Mouse (Mus musculus) heart, postnatal 4 days (tissue): ENCODE measurements around the gene Efr3b. TPM values are rescaled to one million over a fixed set of nuclear protein-coding genes. Genes with fewer than 3 reads are reported as not detected.

Experiments
- DNase-seq: peaks from one replicate; pipeline ENCODE4 v3.0.0; 2021
- total RNA-seq, 2 experiments: library from RNA; stranded (reverse); gene quantifications; 2 replicates each; pipeline ENCODE4 v1.2.3; 2021

Efr3b gene
- total RNA-seq, 2 experiments from 2014 or later, result 8.4 to 9.6 TPM

GRCm38 (mm10) chr12:4036157-4036556, 2.6 kb downstream of the Efr3b start:
- DNase-seq, result no peak

GRCm38 (mm10) chr12:4029064-4029463, 9.7 kb downstream of the Efr3b start:
- DNase-seq, result no peak

- DNase-seq, result peak; percentile 46
Observed at GRCm38 (mm10) chr12:4028516-4028915, 10.2 kb downstream of the Efr3b start.

GRCm38 (mm10) chr12:4024356-4024755, 14.4 kb downstream of the Efr3b start:
- DNase-seq, result no peak

- DNase-seq, result no peak
Observed at GRCm38 (mm10) chr12:4023501-4023900, 15.2 kb downstream of the Efr3b start.

- peak; percentile 81 for DNase-seq
Observed at GRCm38 (mm10) chr12:4022845-4023244, 15.9 kb downstream of the Efr3b start.

DNA sequence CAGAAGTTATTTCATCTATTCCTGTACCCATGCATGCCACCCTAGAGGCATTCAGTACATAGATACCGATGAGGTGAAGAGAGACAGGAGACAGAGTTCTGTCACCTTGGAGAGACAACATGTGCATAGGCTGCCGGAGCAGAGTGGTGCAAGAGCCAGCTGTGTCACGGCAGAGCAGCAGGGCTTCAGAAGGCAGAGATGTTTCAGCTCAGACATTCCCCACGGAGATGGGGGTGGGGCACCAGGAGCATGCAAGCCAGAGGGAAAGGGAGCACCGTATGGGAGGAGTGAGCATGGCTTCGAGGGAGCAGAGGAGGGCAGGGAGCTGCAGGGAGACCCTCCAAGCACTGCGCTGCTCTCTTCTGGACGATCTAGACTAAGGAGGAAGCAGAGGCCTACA, 18.2 kb downstream of the Efr3b start:
- DNase-seq, result peak; percentile 63

DNA sequence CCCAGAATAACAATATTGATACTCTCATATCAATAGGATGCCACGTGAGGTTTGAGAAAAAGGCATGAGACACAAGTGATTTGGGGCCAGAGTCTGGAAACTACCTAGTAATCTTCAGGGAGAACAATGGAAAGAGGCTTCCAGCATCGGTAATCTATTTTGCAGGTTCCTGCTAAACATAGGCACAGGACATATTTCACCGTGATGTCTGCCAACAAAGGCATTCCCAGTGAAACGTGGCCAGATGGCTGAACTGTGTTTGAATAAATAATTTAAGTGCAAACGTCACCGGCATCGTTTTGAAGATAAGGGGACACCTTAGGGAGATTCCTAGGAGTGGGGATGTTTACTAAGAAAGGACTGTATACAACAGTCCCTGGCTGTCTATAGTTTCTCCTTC, 22.4 kb downstream of the Efr3b start:
- peak; percentile 47 for DNase-seq

DNA sequence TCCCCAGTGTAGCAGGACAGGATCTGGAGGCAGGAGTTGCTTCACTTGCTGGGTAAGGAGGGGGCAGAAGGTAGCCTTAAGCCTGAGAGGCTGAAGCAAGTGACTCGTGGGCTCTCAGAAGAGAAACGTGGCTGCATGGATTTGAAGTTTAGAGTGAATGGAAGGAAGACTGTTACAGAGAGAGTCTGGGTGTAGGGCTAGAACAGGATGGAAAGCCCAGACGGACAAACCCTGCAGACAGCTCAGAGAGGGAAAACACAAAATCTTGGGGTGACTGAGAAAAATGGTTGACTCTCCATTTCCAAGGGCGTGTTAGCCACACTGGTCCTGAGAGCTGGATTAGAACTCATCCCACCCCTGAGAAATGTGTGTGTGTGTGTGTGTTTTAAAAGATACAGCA, 23.0 kb downstream of the Efr3b start:
- no peak for DNase-seq

GRCm38 (mm10) chr12:4015255-4015654, 23.5 kb downstream of the Efr3b start:
- DNase-seq, result no peak

DNA sequence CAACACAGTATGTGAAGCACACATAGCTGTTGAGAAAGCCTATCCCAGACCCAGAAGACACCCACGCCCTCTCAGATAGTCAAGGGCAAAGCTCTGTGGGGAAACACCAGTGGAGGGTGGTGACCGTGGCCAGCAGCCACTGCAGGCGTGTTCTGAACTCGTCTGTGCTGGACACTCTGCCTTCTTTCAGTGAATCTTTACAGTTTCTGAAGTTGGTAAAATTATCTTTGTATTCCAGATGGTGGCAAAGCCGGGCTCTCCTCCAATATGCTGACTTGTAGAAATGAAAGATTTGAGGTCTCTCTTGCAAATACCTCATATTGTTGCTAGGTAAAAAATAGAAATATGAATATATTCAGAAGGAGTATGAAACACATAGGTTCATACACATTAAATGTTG, 27.0 kb downstream of the Efr3b start:
- no peak for DNase-seq

DNA sequence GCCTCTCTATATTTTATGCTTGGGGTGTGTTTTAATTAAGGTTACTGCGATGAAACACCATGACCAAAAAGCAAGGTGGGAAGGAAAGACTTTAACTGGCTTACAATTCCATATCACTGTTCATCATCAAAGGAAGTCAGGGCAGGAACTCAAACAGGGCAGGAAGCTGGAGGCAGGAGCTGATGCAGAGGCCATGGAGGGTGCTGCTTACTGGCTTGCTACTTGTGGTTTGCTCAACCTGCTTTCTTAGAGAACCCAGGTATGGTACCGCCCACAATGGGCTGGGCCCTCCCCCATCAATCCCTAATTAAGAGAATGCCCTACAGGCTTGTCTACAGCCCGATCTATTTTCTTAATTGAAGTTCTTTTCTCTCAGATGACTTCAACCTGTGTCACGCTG, 27.4 kb downstream of the Efr3b start:
- no peak for DNase-seq

DNA sequence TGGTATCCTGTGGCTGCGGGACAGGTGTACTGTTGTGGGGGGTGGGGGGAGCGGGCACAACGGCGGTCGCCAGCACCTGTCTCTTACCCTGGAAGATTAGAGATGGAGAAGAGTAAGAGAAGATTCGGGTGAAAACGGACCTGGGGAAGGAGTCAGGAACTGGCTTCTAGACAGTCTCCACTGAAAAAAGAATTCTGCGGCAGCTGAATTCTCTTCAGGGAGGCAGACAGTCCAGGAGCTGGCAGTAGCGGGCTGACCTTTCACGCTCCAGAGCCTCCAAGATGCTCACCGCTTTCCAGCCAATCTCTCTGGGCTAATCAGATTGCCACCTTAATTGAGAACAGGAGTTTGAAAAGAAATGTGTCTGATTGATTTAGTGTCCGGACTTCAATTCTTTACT, 30.0 kb downstream of the Efr3b start:
- DNase-seq, result no peak

GRCm38 (mm10) chr12:4007766-4008165, 30.9 kb downstream of the Efr3b start:
- DNase-seq, result peak; percentile 33

DNA sequence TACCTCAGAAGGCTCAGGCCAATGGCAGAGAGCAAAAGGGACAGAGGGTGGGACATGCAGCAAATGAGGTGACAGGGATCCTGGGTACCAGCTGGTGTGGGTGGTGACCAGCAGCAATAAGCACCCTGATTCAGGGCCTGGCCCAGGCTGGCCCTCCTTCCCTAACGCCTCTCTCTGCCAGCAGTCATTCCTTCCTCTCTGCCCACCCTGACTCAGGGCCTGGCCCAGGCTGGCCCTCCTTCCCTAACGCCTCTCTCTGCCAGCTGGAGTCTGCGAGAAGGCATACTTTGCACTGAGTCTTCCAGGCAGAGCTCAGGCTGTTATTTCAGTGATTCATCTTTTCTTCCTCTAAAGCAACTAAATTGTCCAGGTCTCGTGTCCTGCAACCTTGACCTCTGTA, 31.5 kb downstream of the Efr3b start:
- DNase-seq, result peak; percentile 35

- peak; percentile 38 for DNase-seq
Observed at GRCm38 (mm10) chr12:4006079-4006478, 32.6 kb downstream of the Efr3b start.

GRCm38 (mm10) chr12:4004648-4005047, 34.1 kb downstream of the Efr3b start:
- DNase-seq, result peak; percentile 52

DNA sequence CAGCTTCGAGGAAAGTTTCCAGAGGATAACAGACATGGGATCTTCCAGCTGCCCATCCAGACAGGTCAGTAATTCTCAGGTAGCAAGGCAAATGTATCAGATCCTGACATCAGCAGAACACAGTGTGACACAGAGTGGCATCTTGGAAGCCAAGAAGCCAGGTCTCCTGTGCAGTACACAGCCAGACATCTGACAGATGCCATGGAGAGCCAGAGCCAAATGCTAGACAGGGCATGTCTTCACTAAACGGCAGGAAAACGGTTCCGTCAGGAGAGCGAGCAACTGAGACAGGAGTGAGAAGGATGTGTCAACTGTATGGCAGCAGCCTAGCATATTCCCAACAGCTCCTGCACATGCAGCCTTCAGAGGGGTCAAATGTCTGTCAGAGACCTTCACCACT, 38.3 kb downstream of the Efr3b start:
- no peak for DNase-seq

DNA sequence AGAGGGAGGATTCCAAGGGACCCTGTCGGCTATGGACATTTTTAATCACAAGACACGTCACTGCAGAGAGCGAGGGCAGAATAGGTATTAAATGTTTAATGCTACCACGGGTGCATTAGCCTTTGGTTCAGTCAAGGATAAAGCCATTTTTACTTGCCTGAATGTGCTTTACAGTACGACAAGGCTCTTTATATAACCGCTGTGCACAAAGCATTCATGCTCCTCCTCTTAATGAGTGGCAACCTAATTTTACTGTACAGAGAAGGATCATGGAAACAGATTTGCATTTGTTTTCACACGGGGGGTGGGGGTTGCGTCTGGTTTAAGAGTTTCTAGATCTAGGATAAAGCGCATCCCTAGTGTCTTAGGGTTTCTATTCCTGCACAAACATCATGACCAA, 42.0 kb downstream of the Efr3b start:
- no peak for DNase-seq

- DNase-seq, result no peak
Observed at GRCm38 (mm10) chr12:3991047-3991446, 47.7 kb downstream of the Efr3b start.

- no peak for DNase-seq
Observed at GRCm38 (mm10) chr12:3989943-3990342, 48.8 kb downstream of the Efr3b start.

GRCm38 (mm10) chr12:3984446-3984845, 54.3 kb downstream of the Efr3b start:
- DNase-seq, result no peak

DNA sequence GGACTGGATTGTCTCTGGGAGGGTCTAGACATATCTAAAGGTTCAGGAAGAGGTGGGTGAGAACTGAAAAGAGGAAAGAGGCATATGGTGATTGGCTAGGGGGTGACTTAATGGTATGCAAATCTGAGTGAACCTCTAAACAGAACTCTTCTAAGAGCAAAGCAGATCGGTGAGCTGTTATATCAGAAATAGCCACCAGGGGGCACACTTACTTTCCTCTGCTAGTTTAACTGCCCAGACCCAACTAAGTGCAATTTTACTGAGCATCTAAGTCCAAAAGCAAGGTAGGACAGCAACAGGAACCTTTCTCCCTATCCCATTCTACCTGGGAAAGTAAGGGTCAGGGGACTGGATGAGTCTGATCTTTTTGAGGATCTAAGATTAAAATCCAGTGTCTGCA, 55.0 kb downstream of the Efr3b start:
- peak; percentile 86 for DNase-seq

- no peak for DNase-seq
Observed at GRCm38 (mm10) chr12:3982257-3982656, 56.5 kb downstream of the Efr3b start.

GRCm38 (mm10) chr12:3981350-3982131, 57.2 kb downstream of the Efr3b start:
- peak; percentile 86 for DNase-seq
